Mouse (Mus musculus): ENCODE data around the gene Wdr81.

DNA sequence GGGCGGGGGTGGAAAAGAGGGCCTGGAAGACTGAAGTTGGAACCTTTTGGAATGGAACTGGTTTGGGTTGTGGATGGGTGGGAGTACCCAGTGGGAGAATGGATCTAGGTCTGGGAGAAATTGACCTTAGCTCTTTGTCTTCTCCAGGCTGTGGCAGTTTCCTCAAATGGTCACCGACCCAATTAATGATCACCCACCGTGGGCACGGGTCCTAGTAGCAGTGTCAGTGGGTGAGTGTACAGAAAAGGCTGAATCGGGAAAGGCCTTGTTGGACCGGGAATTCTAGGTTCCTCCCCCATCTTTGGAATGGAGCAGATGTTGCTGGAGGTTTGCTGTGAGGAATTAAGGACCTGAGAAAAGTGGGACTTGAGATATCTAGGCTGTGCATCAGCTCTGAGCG, 13.9 kb upstream of the Wdr81 start:
- no peak for TF ChIP-seq CTCF (IDR thresholded peaks at IDR 0.05)
- no peak for TF ChIP-seq EP300 (IDR thresholded peaks at IDR 0.05)
